Mouse (Mus musculus) spleen, adult 12 weeks (tissue): Measurements from ENCODE around the gene Fto.

Experiments used
- DNase-seq: peaks from one replicate; pipeline ENCODE4 v3.0.0; 2022; ENCODE audit warnings: low spot score

Gene Fto

GRCm38 (mm10) chr8:91312835-91313832 lies at the start of gene Fto, which contains the start of gene Rpgrip1l:
Gene Fto (plus strand): TSS chr8:91313525.
Gene Rpgrip1l (minus strand): TSS chr8:91313262.
- DNase-seq: peak; percentile 85

GRCm38 (mm10) chr8:91263939-91264338 lies 49.4 kb upstream of the Fto start:
- DNase-seq: no peak

- no peak for DNase-seq
Observed at GRCm38 (mm10) chr8:91264564-91264963, 48.8 kb upstream of the Fto start.

GRCm38 (mm10) chr8:91269374-91269958 lies 43.9 kb upstream of the Fto start:
- DNase-seq: no peak

GRCm38 (mm10) chr8:91273493-91273892 lies 39.8 kb upstream of the Fto start:
- no peak for DNase-seq

GRCm38 (mm10) chr8:91276337-91276736 lies 37.0 kb upstream of the Fto start:
- DNase-seq: no peak

- DNase-seq: no peak
Observed at GRCm38 (mm10) chr8:91278060-91278459, 35.3 kb upstream of the Fto start.

- DNase-seq: no peak
Observed at GRCm38 (mm10) chr8:91280467-91281212, 32.7 kb upstream of the Fto start.

- DNase-seq: no peak
Observed at GRCm38 (mm10) chr8:91281545-91281944, 31.8 kb upstream of the Fto start.

GRCm38 (mm10) chr8:91282655-91283054 lies 30.7 kb upstream of the Fto start:
- DNase-seq: no peak

- no peak for DNase-seq
Observed at GRCm38 (mm10) chr8:91283815-91284214, 29.5 kb upstream of the Fto start.

- DNase-seq: no peak
Observed at GRCm38 (mm10) chr8:91286237-91286636, 27.1 kb upstream of the Fto start.

GRCm38 (mm10) chr8:91290576-91290975 lies 22.7 kb upstream of the Fto start:
- no peak for DNase-seq

- no peak for DNase-seq
Observed at GRCm38 (mm10) chr8:91295786-91296185, 17.5 kb upstream of the Fto start.

- DNase-seq: no peak
Observed at GRCm38 (mm10) chr8:91298672-91299071, 14.7 kb upstream of the Fto start.

GRCm38 (mm10) chr8:91304481-91305386 lies 8.6 kb upstream of the Fto start:
- no peak for DNase-seq

- DNase-seq: no peak
Observed at GRCm38 (mm10) chr8:91312342-91312741, 983 bp upstream of the Fto start.

- no peak for DNase-seq
Observed at GRCm38 (mm10) chr8:91317567-91318227, 4.4 kb downstream of the Fto start.

GRCm38 (mm10) chr8:91318938-91319729 lies 5.8 kb downstream of the Fto start:
- no peak for DNase-seq

GRCm38 (mm10) chr8:91323511-91323910 lies 10.2 kb downstream of the Fto start:
- DNase-seq: no peak
